ENCODE assay signal across 8 mouse cellular contexts in genomic region chr14:101640153-101640843, GRCm38 (mm10). TPM values are rescaled to one million over a fixed set of nuclear protein-coding genes. Genes with fewer than 3 reads are reported as not detected.
DNase-seq lines count a peak whose midpoint lies in the region; ATAC-seq and TF ChIP-seq lines count a peak whose summit lies in the region.

Gene Commd6 (minus strand): TSS chr14:101640686.

- ATAC-seq in embryonic facial prominence, embryonic 13.5 days (ENCODE audit: insufficient number of reproducible peaks, insufficient read depth, low FRiP score, low TSS enrichment, low read depth): peak; percentile 95
- peak; percentile 98 for ATAC-seq in limb, embryonic 13.5 days (ENCODE audit: low FRiP score, low read depth)
- peak; percentile 99 for ATAC-seq in midbrain, embryonic 16.5 days

- H3K36me3 ChIP-seq in embryonic facial prominence, embryonic 13.5 days: no peaks in the 10 kb centered on the region
- no peaks in the 10 kb centered on the region for H3K36me3 ChIP-seq in heart, adult 2 months (ENCODE audit: control insufficient read depth, insufficient read depth, low read length)
- H3K36me3 ChIP-seq in limb, embryonic 13.5 days: peaks cover 9% of the 10 kb centered on the region
- no peaks in the 10 kb centered on the region; the same call in 1 of the 2 replicates for H3K36me3 ChIP-seq in midbrain, embryonic 16.5 days (ENCODE audit: control insufficient read depth, insufficient read depth, low read length)

- peak within 1 kb of the TSS; percentile 83 for H3K9ac ChIP-seq in embryonic facial prominence, embryonic 13.5 days
- H3K9ac ChIP-seq in heart, adult 2 months (ENCODE audit: low read depth, low read length): peak within 1 kb of the TSS; percentile 85
- H3K9ac ChIP-seq in limb, embryonic 13.5 days: peak within 1 kb of the TSS; percentile 83
- peak within 1 kb of the TSS; percentile 92 for H3K9ac ChIP-seq in midbrain, embryonic 16.5 days (ENCODE audit: low read depth, low read length)

- H3K79me2 ChIP-seq in heart, adult 2 months (replicated peaks; ENCODE audit: control insufficient read depth, insufficient read depth, low read length): no peaks in the 10 kb centered on the region

- H3K4me1 ChIP-seq in embryonic facial prominence, embryonic 13.5 days: peaks cover 5% of the 10 kb centered on the region; the same call in 1 of the 2 replicates
- H3K4me1 ChIP-seq in heart, adult 2 months (ENCODE audit: control insufficient read depth, insufficient read depth, low read length): no peaks in the 10 kb centered on the region
- H3K4me1 ChIP-seq in limb, embryonic 13.5 days: peaks cover 6% of the 10 kb centered on the region; the same call in 1 of the 2 replicates
- peaks cover 6% of the 10 kb centered on the region for H3K4me1 ChIP-seq in midbrain, embryonic 16.5 days (ENCODE audit: control insufficient read depth, insufficient read depth, low read length)

- under 1% methylated on average over 39 of the region's 39 CpGs for WGBS in embryonic facial prominence, embryonic 13.5 days
- WGBS in heart, adult 2 months: under 1% methylated on average over 39 of the region's 39 CpGs
- WGBS in limb, embryonic 13.5 days: 0% methylated on average over 39 of the region's 39 CpGs
- under 1% methylated on average over 39 of the region's 39 CpGs for WGBS in midbrain, embryonic 16.5 days

- no peak for TF ChIP-seq EP300 in heart, adult 2 months (IDR thresholded peaks at IDR 0.05; ENCODE audit: insufficient read depth, low read depth, low read length)

- peak within 1 kb of the TSS; percentile 81 for H3K27ac ChIP-seq in embryonic facial prominence, embryonic 13.5 days
- peak within 1 kb of the TSS; percentile 86 for H3K27ac ChIP-seq in heart, adult 2 months
- H3K27ac ChIP-seq in limb, embryonic 13.5 days: peak within 1 kb of the TSS; percentile 56
- peak within 1 kb of the TSS; percentile 92 for H3K27ac ChIP-seq in midbrain, embryonic 16.5 days (ENCODE audit: low read length)

- 0 out of 2 replicates have a peak, but pooled peaks have one; percentile 10 for TF ChIP-seq CTCF in heart, adult 2 months (IDR thresholded peaks at IDR 0.05)

- peak within 1 kb of the TSS; percentile 72 for H3K4me2 ChIP-seq in embryonic facial prominence, embryonic 13.5 days
- H3K4me2 ChIP-seq in limb, embryonic 13.5 days (replicated peaks): peak within 1 kb of the TSS; percentile 80
- peak within 1 kb of the TSS; percentile 82 for H3K4me2 ChIP-seq in midbrain, embryonic 16.5 days (ENCODE audit: low read length)

- no peaks in the 10 kb centered on the region for H3K27me3 ChIP-seq in embryonic facial prominence, embryonic 13.5 days
- H3K27me3 ChIP-seq in heart, adult 2 months (ENCODE audit: control insufficient read depth, insufficient read depth, low read length): no peaks in the 10 kb centered on the region
- H3K27me3 ChIP-seq in limb, embryonic 13.5 days: no peaks in the 10 kb centered on the region
- no peaks in the 10 kb centered on the region; the same call in 1 of the 2 replicates for H3K27me3 ChIP-seq in midbrain, embryonic 16.5 days (ENCODE audit: control insufficient read depth, insufficient read depth, low read depth, low read length)

- H3K4me3 ChIP-seq in embryonic facial prominence, embryonic 13.5 days: peak within 1 kb of the TSS; percentile 76
- H3K4me3 ChIP-seq in heart, adult 2 months: peak within 1 kb of the TSS; percentile 98
- H3K4me3 ChIP-seq in limb, embryonic 13.5 days: peak within 1 kb of the TSS; percentile 81
- H3K4me3 ChIP-seq in midbrain, embryonic 16.5 days (ENCODE audit: low read depth, low read length): peak within 1 kb of the TSS; percentile 92

- TF ChIP-seq POLR2A in heart, adult 2 months (IDR thresholded peaks at IDR 0.05; ENCODE audit: insufficient read depth, low read depth, low read length): peak; percentile 88

- intact Hi-C loops in heart, adult 2 months (cut with DNase I): loop anchor here (1.0 to 2.0 kb wide), 2 partner anchors 13 to 31 kb away; partner anchors contain the start of genes Tbc1d4 and Uchl3

- DNase-seq in 3134 (ENCODE audit: extremely low read depth, insufficient read length, low spot score): peak; percentile 85
- peak; percentile 94 for DNase-seq in adrenal gland, postnatal 36 days
- DNase-seq in heart, adult 2 months: peak; percentile 88 to 94
- DNase-seq in kidney, adult 8-10 months: peak; percentile 94
- DNase-seq in spleen, postnatal 10 days (ENCODE audit: low spot score in 2 of 2): peak; percentile 79 to 89

- H3K9me3 ChIP-seq in embryonic facial prominence, embryonic 13.5 days: no peaks in the 10 kb centered on the region
- no peaks in the 10 kb centered on the region for H3K9me3 ChIP-seq in limb, embryonic 13.5 days
- no peaks in the 10 kb centered on the region for H3K9me3 ChIP-seq in midbrain, embryonic 16.5 days (replicated peaks; ENCODE audit: control insufficient read depth, low read length, poor library complexity, severe bottlenecking)

RNA-seq across cellular contexts. Expression of gene Commd6, which starts in this region (rescaled TPM):
- total RNA-seq in adrenal gland, postnatal 36 days (2021): 10 to 100 TPM; 83.8 to 95.3 TPM
- 89.9 and 97.8 TPM in 2 replicates for polyA plus RNA-seq in embryonic facial prominence, embryonic 13.5 days (2015; fragmentation: Nextera tagmentation; extraction: Ambion mirVana)
- total RNA-seq in heart, adult 2 months (2021): 10 to 100 TPM; 24.8 to 33.6 TPM
- 14.4 and 19.9 TPM in 2 replicates for polyA plus RNA-seq in heart, adult 2 months (2012; rRNA removed)
- 86.7 and 89.7 TPM in 2 replicates for polyA plus RNA-seq in limb, embryonic 13.5 days (2015; fragmentation: Nextera tagmentation; extraction: Ambion mirVana)
- polyA plus RNA-seq in midbrain, embryonic 16.5 days (2015; fragmentation: Nextera tagmentation; extraction: Ambion mirVana): 84.8 and 92.2 TPM in 2 replicates

Comparison
In these comparisons a context has a peak if more than half of its experiments do, and no peak if none do; other contexts are left out.
1. Peak in every context shown above with its lines: DNase-seq, ATAC-seq, H3K4me3 ChIP-seq and H3K27ac ChIP-seq.